Mouse (Mus musculus): ENCODE results near the gene Selenoh. TPM values are rescaled to one million over a fixed set of nuclear protein-coding genes. Genes with fewer than 3 reads are reported as not detected.

Selenoh gene
- 10 to 100 TPM; 21.9 to 28.8 TPM for total RNA-seq (2021)
- long read RNA-seq, experiment 1, partial matches to known transcripts = 0 of 4 reads
- long read RNA-seq, experiment 1, other reads (novel, unspliced or antisense) = 0 of 4 reads
- long read RNA-seq, experiment 2, transcript Selenoh-202 (4 exons, 654 nt) = minor isoform, 5 of 28 reads
- long read RNA-seq, experiment 2, transcript Selenoh-203 (4 exons, 747 nt) = major isoform, 22 of 28 reads
- long read RNA-seq, experiment 2, partial matches to known transcripts = 0 of 28 reads
- long read RNA-seq, experiment 2, other reads (novel, unspliced or antisense) = 0 of 28 reads

- DNase-seq (ENCODE audit: low spot score in 2 of 2) = peak; percentile 62 to 69
Observed at GRCm38 (mm10) chr2:84670569-84670933, at the start of gene Selenoh. Gene Selenoh, minus strand, starts transcription at chr2:84670770.

DNA sequence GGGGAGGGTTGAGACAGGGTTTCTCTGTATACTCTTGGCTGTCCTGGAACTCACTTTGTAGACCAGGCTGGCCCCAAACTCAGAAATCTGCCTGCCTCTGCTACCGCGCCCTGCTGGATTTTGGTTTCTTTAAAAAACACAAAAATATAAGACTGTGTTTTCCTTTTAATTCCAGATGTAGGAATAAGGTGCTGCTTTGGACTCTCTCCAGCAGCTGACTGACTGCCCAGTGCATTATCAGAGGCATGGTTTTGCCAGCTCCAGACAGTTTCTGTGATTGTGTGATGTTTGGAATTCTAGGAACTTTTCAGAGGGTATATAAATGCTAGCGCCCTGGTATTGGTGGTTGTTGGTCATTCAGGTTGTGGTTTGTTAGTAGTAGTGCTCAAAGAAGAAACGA lies 46.8 kb upstream of the Selenoh start:
- DNase-seq (ENCODE audit: low spot score in 2 of 2) = no peak

DNA sequence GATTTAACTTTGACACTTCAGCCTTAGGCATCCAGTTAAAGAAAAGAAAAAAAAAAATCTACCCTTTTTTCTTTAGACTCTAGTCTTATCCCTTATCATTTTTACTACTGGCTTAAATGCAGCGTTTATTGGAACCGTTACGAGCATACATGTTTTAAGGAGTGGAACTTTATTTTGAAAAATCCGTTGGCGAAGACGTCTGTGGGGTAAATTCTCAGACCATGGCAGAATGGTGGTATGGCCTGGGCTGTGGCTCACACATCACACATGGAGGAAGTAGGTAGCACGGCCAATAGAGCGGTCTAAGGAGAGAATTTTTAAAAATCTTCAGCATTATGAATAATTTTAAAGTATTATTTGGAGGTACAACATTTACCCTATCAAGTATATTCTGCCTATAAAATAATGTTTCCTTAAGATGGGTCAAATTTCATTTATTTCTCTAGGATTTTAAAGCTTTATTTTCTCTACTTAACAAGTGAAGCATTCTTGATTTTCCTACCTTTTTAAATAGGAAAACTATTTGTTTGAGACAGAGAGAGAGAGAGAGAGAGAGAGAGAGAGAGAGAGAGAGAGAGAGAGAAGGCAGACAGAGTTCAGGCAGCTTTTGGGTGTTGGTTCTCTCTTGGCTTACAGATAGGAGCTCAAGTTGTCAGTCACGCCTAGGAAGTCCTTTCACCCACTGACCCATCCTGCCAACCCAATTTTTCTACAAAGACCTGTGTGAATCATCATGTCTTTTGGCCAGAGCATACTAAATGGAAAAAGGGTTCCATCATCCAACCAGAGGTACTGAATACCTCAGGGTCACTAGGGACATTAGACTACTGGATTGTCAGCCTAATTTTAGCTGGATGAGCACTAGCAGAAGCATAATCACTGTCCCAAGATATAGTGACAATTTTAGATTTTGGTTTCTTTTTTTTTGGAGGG lies 46.1 kb upstream of the Selenoh start:
- no peak for DNase-seq (ENCODE audit: low spot score in 2 of 2)

GRCm38 (mm10) chr2:84715562-84716361 lies 45.2 kb upstream of the Selenoh start:
- DNase-seq (ENCODE audit: low spot score in 2 of 2) = peak; percentile 51 to 61

DNA sequence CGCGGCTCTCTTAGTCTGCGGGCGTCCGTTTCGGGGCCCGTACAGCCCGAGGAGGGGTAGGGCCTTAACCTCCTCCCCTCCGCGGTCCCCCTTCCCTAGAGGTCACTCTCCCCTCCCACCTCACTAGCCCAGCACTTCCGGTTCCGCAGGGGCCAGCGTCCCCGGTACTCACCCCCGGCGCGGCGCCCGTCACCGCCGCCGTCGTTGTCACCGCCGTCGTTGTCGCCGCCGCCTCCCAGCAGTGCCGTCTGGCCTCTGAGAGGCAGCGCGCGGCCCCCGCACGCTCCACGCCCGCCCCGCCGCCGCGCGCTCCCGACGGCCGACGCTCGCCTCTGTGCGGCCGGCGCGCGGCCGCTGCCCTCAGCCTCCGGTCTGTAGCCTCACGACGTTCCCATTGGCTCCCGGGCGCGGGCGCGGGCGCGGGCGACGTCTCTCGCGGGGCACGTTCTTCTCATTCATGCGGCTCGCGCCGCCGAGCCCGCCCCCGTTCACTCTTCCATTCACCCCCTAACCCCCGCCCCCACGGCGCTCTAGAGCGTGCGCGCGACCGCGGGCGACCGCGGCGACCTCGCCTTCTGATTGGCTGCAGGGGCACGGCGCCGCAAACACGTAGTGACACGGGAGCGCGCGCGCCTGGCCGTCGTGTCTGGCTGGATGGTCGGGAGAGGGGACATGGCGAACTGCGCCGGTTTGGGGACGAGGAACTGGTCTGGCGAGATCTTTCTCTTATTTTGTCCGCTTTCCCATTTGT lies 44.4 kb upstream of the Selenoh start, which contains the start of gene Zdhhc5:
Zdhhc5 (minus strand) TSS at position 370 of the 751 bp plus-strand sequence.
- peak; percentile 97 to 99 for DNase-seq (ENCODE audit: low spot score in 2 of 2)

GRCm38 (mm10) chr2:84714422-84714810 lies 43.8 kb upstream of the Selenoh start:
- DNase-seq (ENCODE audit: low spot score in 2 of 2) = no peak

DNA sequence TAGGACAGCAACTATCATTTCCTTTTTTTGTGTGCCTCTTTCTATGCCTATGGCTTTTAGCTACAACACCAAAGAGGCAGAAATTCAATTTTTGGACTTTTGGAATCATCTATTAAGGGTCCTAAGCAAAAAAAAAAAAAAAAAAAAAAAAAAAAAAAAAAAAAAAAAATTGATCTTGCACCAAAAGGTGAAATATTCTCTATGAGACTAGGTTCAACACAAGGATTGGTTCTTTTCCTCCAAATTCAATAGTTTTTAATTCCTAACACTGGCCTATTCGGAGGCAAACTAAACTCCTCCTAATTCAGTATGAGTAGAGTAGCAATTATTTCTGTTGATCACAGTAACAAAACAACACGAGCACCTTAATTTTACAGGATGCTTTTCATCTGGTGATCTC lies 41.3 kb upstream of the Selenoh start:
- no peak for DNase-seq (ENCODE audit: low spot score in 2 of 2)

DNA sequence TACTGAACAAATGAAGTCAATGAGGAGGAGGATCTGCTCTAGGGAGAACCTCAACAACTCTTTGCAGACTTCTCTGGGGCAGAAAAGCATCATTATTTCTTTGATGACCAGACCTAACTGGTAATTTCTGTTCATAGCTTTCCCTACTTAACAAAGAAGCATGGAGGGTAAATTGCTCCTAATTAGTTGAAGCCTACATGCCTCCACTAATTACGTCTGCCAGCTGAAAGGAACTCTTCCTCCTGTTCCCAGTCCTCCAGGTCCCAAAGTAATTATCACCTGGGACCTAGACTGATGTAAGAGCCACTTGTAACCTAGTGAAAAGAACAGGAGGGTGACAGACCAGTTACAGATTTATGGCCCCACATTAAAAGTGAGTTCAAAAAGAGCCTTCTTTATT lies 37.0 kb upstream of the Selenoh start:
- DNase-seq (ENCODE audit: low spot score in 2 of 2) = no peak

DNA sequence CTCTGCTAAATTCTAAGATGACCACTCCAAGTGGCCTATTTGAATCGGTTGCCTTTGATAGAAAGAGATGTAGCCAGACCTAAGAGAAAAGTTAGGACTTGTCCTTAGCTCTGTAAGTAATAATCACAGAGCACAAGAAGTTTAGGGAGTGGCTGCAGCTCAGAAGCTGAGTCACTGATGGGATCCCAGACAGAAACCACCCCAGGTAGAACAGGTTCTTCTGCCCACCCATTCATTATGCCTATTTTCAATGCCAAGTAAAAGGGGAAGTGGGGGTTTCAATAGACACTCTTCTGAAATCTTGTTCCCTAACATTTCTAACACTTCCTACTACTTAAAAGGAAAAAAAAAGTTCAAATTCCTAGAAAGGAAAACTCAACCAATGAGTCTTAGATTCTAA lies 34.7 kb upstream of the Selenoh start:
- no peak for DNase-seq (ENCODE audit: low spot score in 2 of 2)

GRCm38 (mm10) chr2:84704329-84704728 lies 33.8 kb upstream of the Selenoh start:
- no peak for DNase-seq (ENCODE audit: low spot score in 2 of 2)

- no peak for DNase-seq (ENCODE audit: low spot score in 2 of 2)
Observed at GRCm38 (mm10) chr2:84703497-84703896, 32.9 kb upstream of the Selenoh start.

DNA sequence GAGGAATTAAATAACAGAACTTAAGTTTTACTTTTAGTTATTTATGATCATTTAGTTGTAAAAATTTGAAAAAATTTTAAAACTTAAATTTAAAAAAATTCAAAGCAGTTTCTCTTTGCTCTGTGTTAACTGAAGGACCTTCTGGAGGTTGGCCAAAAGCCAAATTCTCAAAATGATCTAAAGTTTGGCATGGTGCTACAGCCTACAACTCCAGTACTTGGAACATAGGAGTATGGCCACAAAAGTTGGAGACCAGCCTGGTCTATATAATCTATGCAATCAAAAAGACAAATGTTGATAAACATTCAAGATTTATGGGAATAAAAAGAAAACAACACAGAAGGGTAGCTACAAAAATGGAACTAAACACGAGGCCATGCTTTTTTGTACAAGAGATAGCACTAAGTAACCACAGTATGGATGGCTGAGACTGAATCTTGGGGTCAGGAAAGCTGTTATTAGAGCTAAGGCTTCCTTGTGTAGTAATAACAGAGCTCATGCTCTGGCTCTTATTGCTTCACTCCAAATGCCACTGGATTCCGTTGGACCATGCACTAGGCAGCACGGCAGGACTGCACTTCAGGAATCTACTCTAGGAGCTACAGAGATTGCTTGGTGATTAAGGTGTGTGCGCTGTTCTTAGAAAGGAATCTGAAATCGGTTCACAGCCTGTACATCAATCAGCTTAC lies 24.6 kb upstream of the Selenoh start:
- no peak for DNase-seq (ENCODE audit: low spot score in 2 of 2)

DNA sequence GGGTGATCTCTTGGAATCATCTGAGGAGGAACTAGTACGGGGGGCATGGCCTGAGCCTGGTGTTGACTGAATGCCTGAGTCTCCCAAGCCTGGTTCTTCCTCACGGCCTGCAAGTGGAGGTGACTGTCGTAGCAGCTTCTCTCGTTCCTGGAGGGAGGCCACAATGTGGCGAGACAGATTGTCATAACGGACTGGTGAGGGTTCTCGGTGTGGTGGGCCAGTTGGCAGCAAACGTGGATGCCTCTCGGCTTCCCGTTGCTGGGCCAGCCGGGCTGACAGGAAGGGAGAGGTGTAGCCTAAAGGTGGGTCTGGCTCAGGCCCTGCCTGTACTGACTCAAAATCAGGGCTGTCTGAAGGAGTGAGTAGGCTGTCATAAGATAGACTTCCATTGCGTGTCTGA lies 19.5 kb upstream of the Selenoh start:
- DNase-seq (ENCODE audit: low spot score in 2 of 2) = no peak

- DNase-seq (ENCODE audit: low spot score in 2 of 2) = no peak
Observed at GRCm38 (mm10) chr2:84688080-84688844, 17.7 kb upstream of the Selenoh start.

DNA sequence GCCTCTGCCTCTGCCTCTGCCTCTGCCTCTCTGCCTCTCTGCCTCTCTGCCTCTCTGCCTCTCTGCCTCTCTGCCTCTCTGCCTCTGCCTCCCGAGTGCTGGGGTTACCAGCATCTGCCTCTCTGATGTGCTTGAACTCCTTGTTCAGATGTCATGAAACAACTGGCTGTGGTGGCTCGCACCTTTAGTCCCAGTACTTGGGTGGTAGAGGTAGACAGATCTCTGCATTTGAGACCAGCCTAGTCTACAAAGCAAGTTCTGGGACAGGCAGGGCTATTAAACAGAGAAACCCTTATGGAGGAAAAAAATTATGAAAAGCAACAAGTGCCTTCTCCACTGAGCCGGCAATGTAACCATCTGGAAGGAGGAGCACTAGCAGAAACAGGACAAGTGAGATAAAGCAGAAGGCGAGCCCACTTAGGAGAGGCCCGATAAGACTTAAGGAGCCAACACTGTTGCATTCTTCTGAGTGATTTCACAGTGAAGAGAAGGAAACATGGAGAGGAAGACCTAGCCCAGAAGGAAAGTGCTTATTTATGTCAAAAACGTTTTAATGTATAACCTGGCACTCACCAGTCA lies 12.1 kb upstream of the Selenoh start:
- DNase-seq (ENCODE audit: low spot score in 2 of 2) = no peak

GRCm38 (mm10) chr2:84679016-84679415 lies 8.4 kb upstream of the Selenoh start, which contains the start of gene Tmx2:
Gene Tmx2, minus strand, starts transcription at chr2:84679140.
- DNase-seq (ENCODE audit: low spot score in 2 of 2) = no peak

DNA sequence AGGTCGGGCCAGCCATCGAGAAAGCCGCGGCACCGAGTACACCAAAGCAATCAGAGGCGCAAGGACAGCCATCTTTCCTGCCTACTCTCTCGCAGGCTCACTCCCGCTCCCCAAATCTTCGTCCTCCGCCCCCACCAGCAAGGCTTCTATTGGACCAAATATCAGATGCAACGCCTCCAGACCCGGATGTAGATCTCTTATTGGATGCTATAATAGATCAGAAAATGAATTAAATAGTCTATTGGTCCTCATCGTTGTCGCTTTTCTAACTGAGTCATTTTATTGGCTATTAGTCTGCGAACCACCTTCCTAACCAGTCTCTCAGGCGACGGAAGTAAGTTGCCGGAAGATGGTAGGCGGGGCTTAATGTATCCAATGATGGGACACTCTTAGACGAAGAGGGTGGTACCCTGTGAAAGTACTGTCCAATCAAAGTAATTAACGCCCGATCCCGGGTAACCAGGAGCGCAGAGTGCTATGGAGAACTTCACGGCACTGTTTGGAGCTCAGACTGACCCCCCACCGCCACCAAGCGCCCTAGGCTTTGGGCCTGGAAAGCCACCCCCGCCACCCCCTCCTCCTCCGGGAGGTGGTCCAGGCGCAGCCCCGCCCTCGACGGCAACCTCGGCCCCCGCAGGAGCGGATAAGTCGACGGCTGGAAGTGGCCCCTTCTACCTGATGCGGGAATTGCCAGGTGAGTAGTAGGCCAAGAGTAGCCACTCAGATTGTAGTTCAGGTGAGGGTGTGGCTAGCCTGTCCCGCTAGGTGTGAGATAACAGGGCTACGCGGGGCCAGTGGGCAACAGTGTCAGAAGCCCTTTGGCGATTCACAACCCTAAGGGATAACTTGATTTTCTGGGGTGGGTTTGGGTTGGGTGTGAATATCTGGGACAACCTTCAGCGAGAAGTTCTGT lies 7.7 kb upstream of the Selenoh start, which contains the start of the genes Gm28635 and Med19:
Gm28635 (minus strand) TSS at position 74 of the 913 bp plus-strand sequence.
Med19 (plus strand) TSS at position 435 of the 913 bp plus-strand sequence.
- DNase-seq (ENCODE audit: low spot score in 2 of 2) = peak; percentile 72 to 74
